Mouse (Mus musculus) stomach, embryonic 14.5 days (tissue): ENCODE data around the gene Szt2. TPM values are rescaled to one million over a fixed set of nuclear protein-coding genes. Genes with fewer than 3 reads are reported as not detected.

ENCODE experiments used
- ATAC-seq: fragments of 200-750 bp; cut with Nextera tagmentation; 2 replicates; pipeline ENCODE4 v1.8.0; 2017; ENCODE audit warnings: low read depth, moderate TSS enrichment; ENCODE audit not compliant: insufficient number of reproducible peaks, insufficient read depth, low FRiP score
- H3K27ac ChIP-seq: fragments of 300-500 bp; sonication (generic); 2 replicates; pipeline ENCODE4 v1.5.1; 2014; ENCODE audit warnings: mild to moderate bottlenecking, low read length, moderate library complexity, mixed read lengths
- H3K27me3 ChIP-seq: fragments of 300-500 bp; sonication (generic); 2 replicates; pipeline ENCODE4 v1.6.1; 2014; ENCODE audit warnings: low read length, control low read depth, mixed read lengths; ENCODE audit not compliant: control insufficient read depth, insufficient read depth
- H3K36me3 ChIP-seq: fragments of 300-500 bp; sonication (generic); 2 replicates; pipeline ENCODE4 v1.6.1; 2014; ENCODE audit warnings: mild to moderate bottlenecking, control low read depth, low read length, moderate library complexity, mixed read lengths; ENCODE audit not compliant: control insufficient read depth, insufficient read depth
- H3K4me1 ChIP-seq: fragments of 300-500 bp; sonication (generic); 2 replicates; pipeline ENCODE4 v1.6.1; 2014; ENCODE audit warnings: low read length, control low read depth, mixed read lengths; ENCODE audit not compliant: control insufficient read depth, insufficient read depth
- H3K4me2 ChIP-seq: fragments of 300-500 bp; sonication (generic); replicated peaks from 2 replicates; pipeline ENCODE4 v1.6.1; 2014; ENCODE audit warnings: low read depth, low read length, control low read depth
- H3K4me3 ChIP-seq: fragments of 300-500 bp; sonication (generic); 2 replicates; pipeline ENCODE4 v1.5.1; 2014; ENCODE audit warnings: low read depth, low read length, control low read depth
- H3K9ac ChIP-seq: fragments of 300-500 bp; sonication (generic); replicated peaks from 2 replicates; pipeline ENCODE4 v1.6.1; 2014; ENCODE audit warnings: low read depth, mild to moderate bottlenecking, control low read depth, low read length, moderate library complexity, mixed read lengths
- H3K9me3 ChIP-seq: fragments of 300-500 bp; sonication (generic); 2 replicates; pipeline ENCODE4 v1.6.1; 2016; ENCODE audit warnings: low read depth, low read length, control low read depth; ENCODE audit not compliant: control insufficient read depth
- WGBS: fragments of 180-500 bp; shearing (Covaris S2); extraction: QIAGEN DNeasy Blood & Tissue Kit; methylation state at CpG from one replicate; pipeline ENCODE4 v1.1.7; 2014; 5-methylcytosine and 5-hydroxymethylcytosine counted together
- polyA plus RNA-seq: library from polyadenylated mRNA; unstranded; fragments of >200 nt; fragmentation: Nextera tagmentation; extraction: Ambion mirVana; gene quantifications from 2 replicates; pipeline ENCODE4 v1.2.1, GENCODE M21; 2014

The Szt2 gene
- polyA plus RNA-seq, 1 experiment from 2014 or later, result 14.5 TPM

DNA sequence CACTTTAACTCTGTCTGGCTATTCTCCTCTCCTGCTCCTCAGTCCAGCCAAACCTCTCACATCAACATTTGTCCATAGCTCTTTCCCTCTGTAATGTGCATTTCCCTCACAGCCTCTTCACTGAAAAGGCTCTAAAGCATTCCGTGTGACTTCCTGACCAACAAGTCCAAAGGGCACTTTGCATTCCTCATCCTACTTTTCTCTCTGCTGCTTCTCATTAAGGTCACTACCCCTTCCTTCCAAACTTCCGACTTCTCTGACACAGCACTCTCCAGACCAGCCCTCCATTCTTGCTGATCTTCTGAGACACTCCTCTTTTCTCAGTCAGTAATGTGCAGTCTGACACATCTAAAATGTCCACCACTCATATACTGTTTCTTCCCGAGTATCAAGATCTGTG lies 12.6 kb downstream of the Szt2 start:
- Histone ChIP-seq H3K4me3 (no peak overlapping the region), H3K9ac (no peak overlapping the region), H3K4me1 (no peaks in the 10 kb centered on the region), H3K27ac (no peak overlapping the region), H3K9me3 (no peaks in the 10 kb centered on the region), H3K4me2 (no peak overlapping the region), H3K36me3 (peaks cover 73% of the 10 kb centered on the region), H3K27me3 (no peaks in the 10 kb centered on the region)
- 74% methylated on average over 3 of the region's 3 CpGs for WGBS
- no peak for ATAC-seq

DNA sequence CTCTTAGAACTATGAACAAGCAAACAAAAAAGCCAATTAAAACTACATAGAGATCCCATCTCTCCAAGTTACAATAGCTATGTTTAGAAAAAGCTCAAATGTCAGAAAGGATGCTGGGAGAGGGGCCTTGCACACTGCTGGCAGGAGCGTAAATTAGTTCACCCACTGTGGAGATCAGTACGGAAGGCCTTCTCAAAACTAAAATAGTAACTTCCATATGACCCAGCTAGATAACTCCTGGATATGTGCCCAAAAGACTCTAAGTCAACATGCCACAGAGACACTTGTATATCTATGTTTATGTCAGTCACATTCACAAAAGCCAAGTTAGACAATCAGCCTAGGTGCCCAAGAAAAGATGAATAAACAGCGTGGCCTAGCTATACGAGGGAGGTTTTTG lies 13.8 kb downstream of the Szt2 start:
- Histone ChIP-seq H3K9ac (no peak overlapping the region), H3K27me3 (no peaks in the 10 kb centered on the region), H3K9me3 (no peaks in the 10 kb centered on the region), H3K4me2 (no peak overlapping the region), H3K4me3 (no peak overlapping the region), H3K27ac (no peak overlapping the region), H3K36me3 (peaks cover 77% of the 10 kb centered on the region), H3K4me1 (no peaks in the 10 kb centered on the region)
- 89% methylated on average over 4 of the region's 4 CpGs for WGBS
- ATAC-seq, result no peak

DNA sequence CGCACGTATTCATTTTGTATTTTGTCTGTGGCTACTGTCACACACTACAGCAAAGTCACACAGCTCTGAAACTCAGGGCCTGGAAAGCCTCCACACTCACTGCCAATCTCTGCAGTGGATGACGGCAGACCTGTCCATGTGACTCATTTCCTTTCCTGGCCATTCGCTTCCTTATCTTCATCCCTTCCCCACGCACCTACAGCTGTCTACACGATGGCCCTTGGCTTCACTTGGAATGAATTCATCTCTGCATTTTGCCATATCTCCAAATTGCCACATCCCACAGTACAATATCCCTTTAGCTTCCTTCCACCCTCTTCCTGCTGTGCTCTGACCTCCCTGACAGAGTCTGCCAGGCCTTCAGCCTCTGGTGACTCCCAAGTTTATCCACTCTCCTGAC lies 14.6 kb downstream of the Szt2 start:
- H3K27ac ChIP-seq, result no peak overlapping the region
- H3K4me2 ChIP-seq, result no peak overlapping the region
- no peaks in the 10 kb centered on the region for H3K27me3 ChIP-seq
- no peaks in the 10 kb centered on the region for H3K4me1 ChIP-seq
- H3K9me3 ChIP-seq, result no peaks in the 10 kb centered on the region
- H3K4me3 ChIP-seq, result no peak overlapping the region
- no peak overlapping the region for H3K9ac ChIP-seq
- peaks cover 76% of the 10 kb centered on the region for H3K36me3 ChIP-seq
- no peak for ATAC-seq
- WGBS, result 86% methylated on average over 6 of the region's 6 CpGs

DNA sequence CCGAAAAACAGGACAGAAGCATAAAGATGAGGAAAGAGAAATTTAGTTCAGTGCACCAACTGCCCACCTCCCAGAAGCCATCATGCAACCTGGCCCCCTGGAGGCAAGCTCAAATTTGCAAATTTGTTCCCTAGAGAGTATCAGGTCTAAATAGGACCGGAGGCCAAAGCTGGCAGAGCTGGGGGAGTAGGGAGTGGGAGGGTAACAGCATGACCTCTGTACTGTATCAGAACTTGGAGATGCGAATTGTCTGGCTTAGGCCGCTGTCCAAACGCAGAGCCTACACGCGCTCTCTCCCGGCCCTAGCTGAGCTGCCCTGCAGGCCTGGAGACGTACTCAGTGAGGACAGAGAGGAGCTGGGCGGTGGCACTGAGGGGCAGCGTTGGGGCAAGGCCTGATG lies 18.9 kb downstream of the Szt2 start:
- Histone ChIP-seq H3K4me3 (no peak overlapping the region), H3K4me2 (no peak overlapping the region), H3K36me3 (peaks cover 95% of the 10 kb centered on the region), H3K4me1 (no peaks in the 10 kb centered on the region), H3K9me3 (no peaks in the 10 kb centered on the region), H3K27ac (no peak overlapping the region), H3K27me3 (no peaks in the 10 kb centered on the region), H3K9ac (no peak overlapping the region)
- no peak for ATAC-seq
- WGBS, result 92% methylated on average over 11 of the region's 11 CpGs

DNA sequence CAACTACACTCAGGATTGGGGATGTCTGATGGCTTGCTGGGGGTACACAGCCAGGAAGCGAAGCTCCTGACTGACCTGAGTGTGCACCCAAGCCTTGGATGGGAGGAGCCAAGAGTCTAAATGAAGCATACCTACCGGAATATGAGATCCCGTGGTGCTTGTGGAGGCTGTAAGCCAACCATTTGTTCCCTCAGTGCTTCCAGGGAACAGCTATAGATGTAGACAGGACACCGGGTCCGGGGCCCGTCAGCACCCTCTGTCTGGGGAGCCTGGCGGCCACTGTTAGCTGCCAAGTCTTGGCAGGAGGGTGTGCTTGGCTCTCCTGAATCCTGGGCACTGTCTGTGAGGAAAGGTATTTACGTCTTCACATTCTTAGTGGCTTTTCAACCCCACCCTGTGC lies 21.8 kb downstream of the Szt2 start:
- Histone ChIP-seq H3K4me1 (no peaks in the 10 kb centered on the region), H3K9me3 (no peaks in the 10 kb centered on the region), H3K27me3 (no peaks in the 10 kb centered on the region), H3K9ac (no peak overlapping the region), H3K4me3 (no peak overlapping the region), H3K36me3 (peaks cover 90% of the 10 kb centered on the region), H3K27ac (no peak overlapping the region), H3K4me2 (no peak overlapping the region)
- WGBS, result 91% methylated on average over 8 of the region's 8 CpGs
- no peak for ATAC-seq

DNA sequence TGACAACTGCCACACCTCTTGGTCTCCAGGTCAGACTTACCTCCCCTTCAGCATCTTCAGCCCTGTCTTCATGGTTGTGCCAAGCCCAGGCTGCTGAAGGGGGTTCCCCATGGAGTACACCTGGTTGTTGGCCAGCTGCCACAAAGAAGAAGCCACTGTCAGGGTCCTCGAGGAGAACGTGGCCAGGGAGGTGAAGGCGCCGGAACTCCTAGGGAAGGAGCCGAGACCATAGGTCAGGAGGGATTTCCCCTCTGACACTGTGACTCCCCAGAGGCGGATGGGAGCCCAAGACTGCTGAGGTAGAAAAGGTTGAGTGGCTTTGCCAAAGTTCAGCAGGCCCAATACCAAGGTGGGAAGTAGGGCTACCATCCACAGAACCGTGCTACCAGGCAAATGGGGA lies 25.8 kb downstream of the Szt2 start:
- Histone ChIP-seq H3K4me1 (no peaks in the 10 kb centered on the region), H3K36me3 (peaks cover 72% of the 10 kb centered on the region), H3K9ac (no peak overlapping the region), H3K4me2 (no peak overlapping the region), H3K27ac (no peak overlapping the region), H3K4me3 (no peak overlapping the region), H3K27me3 (no peaks in the 10 kb centered on the region), H3K9me3 (no peaks in the 10 kb centered on the region)
- ATAC-seq, result no peak
- WGBS, result 90% methylated on average over 7 of the region's 7 CpGs

DNA sequence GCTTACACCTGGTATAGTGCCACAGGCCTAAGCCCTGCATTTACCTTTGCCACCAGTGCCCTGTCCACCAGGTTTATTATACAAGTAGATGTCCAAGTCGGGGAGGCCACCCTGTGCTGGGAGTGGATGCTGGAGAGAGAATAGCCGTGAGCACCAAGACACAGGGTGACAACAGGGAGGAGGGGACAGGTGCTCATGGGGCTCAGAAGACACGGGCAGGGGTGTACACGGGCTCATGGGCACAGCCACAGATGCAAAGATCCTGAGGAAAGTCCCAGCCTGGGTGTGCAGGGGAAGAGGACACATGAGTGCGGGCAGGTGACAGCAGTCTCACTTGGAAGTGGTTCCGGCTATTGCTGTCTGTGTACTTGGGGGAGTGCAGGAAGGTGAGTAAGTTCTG lies 33.1 kb downstream of the Szt2 start:
- ATAC-seq, result no peak
- H3K27me3 ChIP-seq, result no peaks in the 10 kb centered on the region
- no peak overlapping the region for H3K27ac ChIP-seq
- no peaks in the 10 kb centered on the region for H3K4me1 ChIP-seq
- H3K9ac ChIP-seq, result no peak overlapping the region
- no peak overlapping the region for H3K4me3 ChIP-seq
- peaks cover 67% of the 10 kb centered on the region for H3K36me3 ChIP-seq
- no peaks in the 10 kb centered on the region for H3K9me3 ChIP-seq
- 96% methylated on average over 6 of the region's 6 CpGs for WGBS
- no peak overlapping the region for H3K4me2 ChIP-seq

DNA sequence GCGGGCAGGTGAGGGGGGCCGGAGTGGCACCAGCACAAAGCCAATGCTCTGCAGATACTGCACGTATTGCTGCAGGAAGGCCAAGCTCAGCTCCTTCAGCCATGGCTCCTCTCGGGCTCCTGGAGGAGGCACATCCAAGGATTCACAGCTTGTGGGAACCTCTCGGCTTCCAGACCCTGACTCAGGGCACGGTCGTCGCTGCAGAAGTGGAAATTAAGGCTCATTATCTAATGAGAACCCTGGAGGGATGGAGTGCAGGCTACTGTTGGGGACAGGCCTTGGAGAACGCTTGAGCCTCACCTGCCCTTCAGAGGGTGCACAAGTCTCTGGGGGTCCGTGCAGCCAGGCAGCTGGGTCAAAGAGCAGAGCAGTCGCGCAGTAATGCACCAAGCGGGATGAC lies 37.3 kb downstream of the Szt2 start:
- WGBS, result 92% methylated on average over 13 of the region's 13 CpGs
- Histone ChIP-seq H3K4me3 (no peak overlapping the region), H3K4me1 (no peaks in the 10 kb centered on the region), H3K9ac (no peak overlapping the region), H3K27me3 (no peaks in the 10 kb centered on the region), H3K27ac (no peak overlapping the region), H3K9me3 (no peaks in the 10 kb centered on the region), H3K36me3 (peaks cover 63% of the 10 kb centered on the region), H3K4me2 (no peak overlapping the region)
- ATAC-seq, result no peak

DNA sequence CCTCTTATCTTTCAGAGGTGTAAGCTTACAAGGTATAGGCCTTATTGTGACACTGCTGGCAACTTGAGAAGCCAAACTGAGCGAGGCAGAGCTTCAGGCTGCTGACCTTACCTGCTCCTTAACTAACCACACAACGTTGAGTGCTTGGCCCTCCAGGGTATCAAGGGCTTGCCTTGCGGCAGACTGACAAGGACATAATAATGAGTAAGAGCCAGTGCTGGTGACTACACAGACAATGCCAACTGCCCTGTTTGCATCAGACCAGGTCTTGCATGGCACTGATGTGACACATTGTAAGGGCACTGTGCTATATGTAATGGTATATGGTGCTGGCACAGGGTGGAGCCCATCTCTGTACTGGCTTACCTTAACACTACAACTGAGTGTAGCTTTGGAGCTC lies 40.5 kb downstream of the Szt2 start:
- no peaks in the 10 kb centered on the region for H3K4me1 ChIP-seq
- peaks cover 61% of the 10 kb centered on the region for H3K36me3 ChIP-seq
- no peak overlapping the region for H3K27ac ChIP-seq
- H3K4me3 ChIP-seq, result no peak overlapping the region
- ATAC-seq, result no peak
- no peaks in the 10 kb centered on the region for H3K9me3 ChIP-seq
- no peak overlapping the region for H3K9ac ChIP-seq
- no peak overlapping the region for H3K4me2 ChIP-seq
- WGBS, result 83% methylated on average over 3 of the region's 3 CpGs
- H3K27me3 ChIP-seq, result no peaks in the 10 kb centered on the region
